Mouse (Mus musculus) urinary bladder, postnatal 4 days (tissue): ENCODE data around the gene Accs.

Experiments used
- DNase-seq, 2 experiments: peaks; one replicate each; pipeline ENCODE4 v3.0.0; 2021 to 2022; ENCODE audit warnings: low spot score in 2 of 2

The Accs gene

GRCm38 (mm10) chr2:93791516-93792499 lies 57.9 kb downstream of the Accs start:
- DNase-seq, result peak in 1 of 2 experiments; percentile 32

DNA sequence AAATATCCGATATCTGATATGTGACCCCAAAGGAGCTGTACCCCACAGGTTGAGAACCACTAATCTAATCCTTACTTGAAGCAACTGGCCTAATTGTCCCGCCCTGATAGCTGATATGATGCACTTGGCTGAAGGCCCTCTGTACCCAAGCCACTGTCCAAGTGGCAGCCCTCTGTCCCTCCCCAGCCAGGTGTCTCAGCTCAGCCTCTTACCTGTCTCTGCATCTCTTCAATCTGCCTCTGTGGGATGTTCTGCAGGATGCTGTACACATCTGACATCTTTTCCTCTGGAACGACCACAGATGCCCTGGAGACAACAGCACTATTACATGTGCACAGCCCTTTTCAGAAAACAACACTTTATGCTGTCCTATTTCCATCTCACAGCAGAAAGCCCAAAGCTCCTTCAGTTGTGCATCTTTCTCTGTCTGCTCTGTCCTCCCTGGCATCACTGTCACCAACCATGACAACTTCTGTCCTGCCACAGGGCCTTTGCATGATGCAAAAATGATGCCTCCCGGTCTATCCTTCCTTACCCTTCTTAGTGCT lies 58.9 kb downstream of the Accs start:
- DNase-seq, result no peak

- DNase-seq, result no peak
These were observed 61.2 kb downstream of the Accs start for GRCm38 (mm10) chr2:93788557-93788956.

DNA sequence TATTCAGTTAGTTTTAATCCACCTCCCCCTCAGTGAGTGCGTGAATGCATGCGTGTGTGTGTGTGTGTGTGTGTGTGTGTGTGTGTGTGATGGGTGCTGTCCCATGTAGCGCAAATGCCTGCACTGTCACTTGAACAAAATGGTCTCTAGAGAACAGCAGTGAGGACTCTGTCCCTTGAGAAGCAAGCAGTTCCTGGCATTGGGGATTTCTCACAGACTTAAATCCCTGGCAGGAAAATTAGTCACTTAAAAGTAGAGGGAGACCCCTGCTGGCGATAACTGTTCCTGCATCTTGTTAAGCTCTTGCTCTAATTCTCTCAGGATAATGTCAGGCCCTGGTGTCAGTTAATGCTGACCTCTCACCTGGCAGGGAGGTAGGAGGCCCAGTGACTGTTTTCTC lies 63.6 kb downstream of the Accs start:
- peak; percentile 36 to 73 for DNase-seq

DNA sequence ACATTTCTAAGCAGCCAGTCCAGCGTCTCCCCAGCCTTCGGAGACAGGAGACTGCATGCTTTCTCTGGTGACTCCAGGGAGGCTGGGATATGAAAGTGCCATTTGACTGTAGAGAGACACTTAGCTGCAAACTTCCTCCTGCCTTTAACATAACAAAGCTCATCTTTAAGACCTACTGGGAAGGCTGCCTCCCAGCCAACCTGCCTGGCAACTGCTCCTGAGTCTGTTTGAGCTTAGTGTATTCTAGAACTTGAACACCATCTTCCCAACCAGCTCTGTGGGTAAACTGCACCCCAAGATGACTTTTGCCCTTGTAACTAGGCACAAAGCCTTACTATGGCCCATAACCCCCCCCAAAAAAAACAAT lies 64.3 kb downstream of the Accs start:
- no peak for DNase-seq

- DNase-seq, result no peak
These were observed 64.9 kb downstream of the Accs start for GRCm38 (mm10) chr2:93784721-93785431.

DNA sequence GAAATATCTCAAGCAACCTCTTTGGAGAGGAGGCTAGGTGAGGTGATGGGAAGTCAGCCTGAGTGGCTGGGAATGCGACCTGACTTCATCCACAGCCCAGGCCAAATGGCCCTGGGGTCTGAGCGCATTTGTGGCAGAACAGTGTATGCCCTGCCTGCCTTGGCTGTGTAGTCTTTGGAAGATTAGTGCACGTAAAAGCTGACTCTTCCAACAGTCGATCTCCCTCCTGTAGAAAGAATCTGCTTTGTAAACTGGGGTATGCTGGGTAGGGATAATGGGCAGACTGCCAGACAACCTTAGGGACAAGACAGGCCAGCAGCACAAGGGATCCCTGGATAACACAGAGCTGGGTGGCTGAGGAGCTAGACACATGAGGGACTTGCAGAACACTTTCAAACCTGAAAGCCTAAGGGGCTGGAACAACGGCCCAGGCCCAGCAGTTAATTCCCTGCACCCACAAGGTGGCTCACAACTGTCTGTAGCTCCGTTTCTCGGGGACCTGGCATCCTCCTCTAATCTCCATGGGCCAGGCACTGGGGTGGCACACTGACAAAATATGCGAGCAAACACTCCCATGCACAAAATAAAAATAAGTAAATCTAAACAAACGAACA lies 65.7 kb downstream of the Accs start:
- no peak for DNase-seq
